ENCODE assay signal across 29 mouse cellular contexts in the genomic region with DNA sequence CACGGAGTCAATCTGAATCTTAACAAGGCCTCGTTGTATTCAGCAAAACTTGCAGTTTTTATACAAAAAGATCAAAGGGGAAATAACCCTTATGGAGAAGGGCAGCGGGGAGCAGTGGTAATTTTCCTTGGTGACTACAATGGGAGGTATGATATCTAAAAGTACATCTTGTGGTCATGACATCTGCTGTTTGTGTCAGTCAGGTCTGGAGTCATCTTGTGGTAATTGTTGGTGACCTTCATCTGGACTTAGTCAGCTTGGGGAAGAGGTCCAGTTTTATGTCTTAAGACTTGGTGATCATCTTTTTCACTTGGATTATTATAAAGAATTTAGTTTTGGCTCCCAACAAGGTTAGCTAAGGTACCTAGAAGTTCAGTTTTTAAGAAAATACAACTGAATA.
"Had no signal": no experiment of that assay in that cellular context is flagged by ENCODE, and none has a peak within 500 bp of the region (broad histone marks: within the 10 kb centered on the region; RNA-seq: fewer than 3 reads in every experiment).

No protein-coding gene starts in this region.

- DNase-seq: left cerebral cortex, postnatal 4 days; liver; liver, embryonic 13.5 days; liver, postnatal 0 days; lung, adult 18-20 months; lung, adult 2 months; lung, embryonic 14.5 days; lung, postnatal 10 days; lung, postnatal 14 days; lung, postnatal 36 days; lung, postnatal 4 days; midbrain, embryonic 14.5 days had no signal

- H3K4me2 ChIP-seq: limb, embryonic 12.5 days; limb, embryonic 13.5 days; limb, embryonic 15.5 days; liver, embryonic 11.5 days; liver, embryonic 12.5 days; liver, embryonic 13.5 days; liver, embryonic 15.5 days; lung, embryonic 14.5 days; lung, embryonic 15.5 days; midbrain, embryonic 11.5 days; midbrain, embryonic 12.5 days; midbrain, embryonic 13.5 days; midbrain, embryonic 15.5 days; neural tube, embryonic 12.5 days had no signal

- H3K4me3 ChIP-seq: limb, embryonic 10.5 days; limb, embryonic 12.5 days; limb, embryonic 13.5 days; limb, embryonic 15.5 days; liver, embryonic 12.5 days; liver, embryonic 13.5 days; liver, embryonic 15.5 days; lung, embryonic 15.5 days; megakaryocyte, embryonic 14.5 days; midbrain, embryonic 10.5 days; midbrain, embryonic 12.5 days; midbrain, embryonic 13.5 days; midbrain, embryonic 15.5 days; neural tube, embryonic 12.5 days had no signal

- H3K27me3 ChIP-seq: limb, embryonic 12.5 days; limb, embryonic 13.5 days; limb, embryonic 15.5 days; liver, embryonic 12.5 days; liver, embryonic 13.5 days; liver, embryonic 15.5 days; lung, embryonic 15.5 days; megakaryocyte, embryonic 14.5 days; midbrain, embryonic 12.5 days; midbrain, embryonic 13.5 days; midbrain, embryonic 15.5 days; neural tube, embryonic 12.5 days had no signal

- H3K36me3 ChIP-seq: limb, embryonic 10.5 days; limb, embryonic 12.5 days; limb, embryonic 13.5 days; limb, embryonic 15.5 days; liver, embryonic 12.5 days; liver, embryonic 13.5 days; liver, embryonic 15.5 days; lung, embryonic 15.5 days; midbrain, embryonic 10.5 days; midbrain, embryonic 12.5 days; midbrain, embryonic 13.5 days; midbrain, embryonic 15.5 days; neural tube, embryonic 12.5 days had no signal

- ATAC-seq: liver, embryonic 12.5 days; liver, postnatal 0 days; lung, postnatal 0 days; midbrain, embryonic 13.5 days; midbrain, embryonic 15.5 days; midbrain, embryonic 16.5 days had no signal
